Mouse (Mus musculus): ENCODE data around the gene Pik3cb.

- no peak for TF ChIP-seq CTCF (IDR thresholded peaks at IDR 0.05; ENCODE audit: low read depth)
- no peak for TF ChIP-seq EP300 (optimal IDR thresholded peaks at IDR 0.05)
These were observed 91.6 kb downstream of the Pik3cb start for GRCm38 (mm10) chr9:99048724-99049250.
